In genomic region chrX:110584584-110585234, GRCm38 (mm10) we compare ENCODE assay signal across 30 mouse cellular contexts.
DNase-seq lines count a peak whose midpoint lies in the region; ATAC-seq lines count a peak whose summit lies in the region.
"Had no signal": no experiment of that assay in that cellular context is flagged by ENCODE, and none has a peak within 500 bp of the region (broad histone marks: within the 10 kb centered on the region; RNA-seq: fewer than 3 reads in every experiment).

No protein-coding gene starts in this region.

- peak; percentile 61; the same call in 1 of the 2 replicates for ATAC-seq in forebrain, embryonic 11.5 days (replicated peaks; ENCODE audit: low FRiP score)
- ATAC-seq in midbrain, embryonic 13.5 days = peak; percentile 90
- peak; percentile 88 for ATAC-seq in forebrain, embryonic 15.5 days (replicated peaks)
- no peak for ATAC-seq in erythroblast, adult 5-6 weeks (replicated peaks; ENCODE audit: low FRiP score, poor library complexity, severe bottlenecking)
- ATAC-seq: CD4-positive, CD25-positive, alpha-beta regulatory T cell, adult 4 months had no signal

- no peaks in the 10 kb centered on the region for H3K4me1 ChIP-seq in forebrain, embryonic 11.5 days (replicated peaks; ENCODE audit: control insufficient read depth, insufficient read depth, low read length)
- no peaks in the 10 kb centered on the region for H3K4me1 ChIP-seq in forebrain, embryonic 10.5 days
- H3K4me1 ChIP-seq in midbrain, embryonic 13.5 days (replicated peaks) = no peaks in the 10 kb centered on the region
- no peaks in the 10 kb centered on the region for H3K4me1 ChIP-seq in midbrain, embryonic 10.5 days
- H3K4me1 ChIP-seq in forebrain, embryonic 15.5 days = no peaks in the 10 kb centered on the region
- H3K4me1 ChIP-seq: embryonic facial prominence, embryonic 13.5 days; hindbrain, embryonic 15.5 days; limb, embryonic 10.5 days; limb, embryonic 15.5 days; stomach, embryonic 15.5 days had no signal

- no peaks in the 10 kb centered on the region for H3K27me3 ChIP-seq in forebrain, embryonic 11.5 days (ENCODE audit: control insufficient read depth, insufficient read depth, low read length)
- H3K27me3 ChIP-seq in forebrain, embryonic 10.5 days (ENCODE audit: poor library complexity, severe bottlenecking) = no peaks in the 10 kb centered on the region
- H3K27me3 ChIP-seq in midbrain, embryonic 13.5 days = no peaks in the 10 kb centered on the region
- no peaks in the 10 kb centered on the region for H3K27me3 ChIP-seq in midbrain, embryonic 10.5 days (ENCODE audit: low read depth, poor library complexity, severe bottlenecking)
- no peaks in the 10 kb centered on the region for H3K27me3 ChIP-seq in forebrain, embryonic 15.5 days
- H3K27me3 ChIP-seq: embryonic facial prominence, embryonic 13.5 days; hindbrain, embryonic 15.5 days; limb, embryonic 15.5 days; stomach, embryonic 15.5 days had no signal

- no peak for DNase-seq in forebrain, embryonic 11.5 days (ENCODE audit: low spot score)
- no peak for DNase-seq in forebrain, embryonic 10.5 days (ENCODE audit: extremely low spot score, low spot score)
- DNase-seq in midbrain, embryonic 10.5 days (ENCODE audit: low spot score) = no peak
- no peak for DNase-seq in left cerebral cortex, postnatal 25 days (ENCODE audit: low spot score in 2 of 2)
- DNase-seq: adrenal gland, postnatal 14 days; cerebellum, adult 11-12 months; cerebellum, adult 9-11 months; gastrocnemius, adult 2 months; gastrocnemius, postnatal 36 days; heart, adult 18-20 months; heart, postnatal 36 days; kidney, adult 2 months; kidney, postnatal 4 days; layer of hippocampus, postnatal 36 days; lung, adult 2 months; lung, postnatal 10 days; right cerebral cortex, postnatal 25 days; thymus, postnatal 25 days had no signal

- H3K4me3 ChIP-seq in forebrain, embryonic 11.5 days (ENCODE audit: low read depth, low read length) = no peak overlapping the region
- H3K4me3 ChIP-seq in forebrain, embryonic 10.5 days = no peak overlapping the region
- no peak overlapping the region for H3K4me3 ChIP-seq in midbrain, embryonic 13.5 days (replicated peaks)
- no peak overlapping the region for H3K4me3 ChIP-seq in midbrain, embryonic 10.5 days
- H3K4me3 ChIP-seq in forebrain, embryonic 15.5 days = no peak overlapping the region
- H3K4me3 ChIP-seq: embryonic facial prominence, embryonic 13.5 days; gastrocnemius, adult 2 months; hindbrain, embryonic 15.5 days; limb, embryonic 10.5 days; limb, embryonic 15.5 days; stomach, embryonic 15.5 days had no signal

- no peaks in the 10 kb centered on the region for H3K9me3 ChIP-seq in forebrain, embryonic 11.5 days (ENCODE audit: control insufficient read depth, low read length)
- H3K9me3 ChIP-seq in forebrain, embryonic 10.5 days = no peaks in the 10 kb centered on the region
- no peaks in the 10 kb centered on the region for H3K9me3 ChIP-seq in midbrain, embryonic 13.5 days
- no peaks in the 10 kb centered on the region for H3K9me3 ChIP-seq in midbrain, embryonic 10.5 days (replicated peaks)
- no peaks in the 10 kb centered on the region for H3K9me3 ChIP-seq in forebrain, embryonic 15.5 days
- H3K9me3 ChIP-seq: embryonic facial prominence, embryonic 13.5 days; hindbrain, embryonic 15.5 days; limb, embryonic 10.5 days; limb, embryonic 15.5 days; stomach, embryonic 15.5 days had no signal

- H3K36me3 ChIP-seq in forebrain, embryonic 11.5 days (ENCODE audit: control insufficient read depth, insufficient read depth, low read length) = no peaks in the 10 kb centered on the region
- H3K36me3 ChIP-seq in forebrain, embryonic 10.5 days (replicated peaks) = no peaks in the 10 kb centered on the region
- no peaks in the 10 kb centered on the region for H3K36me3 ChIP-seq in midbrain, embryonic 13.5 days
- no peaks in the 10 kb centered on the region for H3K36me3 ChIP-seq in midbrain, embryonic 10.5 days
- H3K36me3 ChIP-seq in forebrain, embryonic 15.5 days = no peaks in the 10 kb centered on the region
- H3K36me3 ChIP-seq: embryonic facial prominence, embryonic 13.5 days; hindbrain, embryonic 15.5 days; limb, embryonic 10.5 days; limb, embryonic 15.5 days; stomach, embryonic 15.5 days had no signal

- H3K27ac ChIP-seq in forebrain, embryonic 11.5 days (ENCODE audit: low read depth, low read length) = no peak overlapping the region
- H3K27ac ChIP-seq in forebrain, embryonic 10.5 days = no peak overlapping the region
- no peak overlapping the region for H3K27ac ChIP-seq in midbrain, embryonic 13.5 days
- H3K27ac ChIP-seq in midbrain, embryonic 10.5 days (replicated peaks) = no peak overlapping the region
- 0 out of 2 replicates have a peak overlapping the region, but pooled peaks have one; percentile 11 for H3K27ac ChIP-seq in forebrain, embryonic 15.5 days (replicated peaks)
- H3K27ac ChIP-seq: embryonic facial prominence, embryonic 13.5 days; gastrocnemius, adult 2 months; hindbrain, embryonic 15.5 days; limb, embryonic 10.5 days; limb, embryonic 15.5 days; liver, embryonic 14.5 days; macrophage; stomach, embryonic 15.5 days had no signal

- H3K4me2 ChIP-seq in forebrain, embryonic 11.5 days (ENCODE audit: low read depth, low read length, severe bottlenecking) = no peak overlapping the region
- H3K4me2 ChIP-seq in midbrain, embryonic 13.5 days (replicated peaks) = no peak overlapping the region
- H3K4me2 ChIP-seq in forebrain, embryonic 15.5 days (replicated peaks) = no peak overlapping the region
- H3K4me2 ChIP-seq: embryonic facial prominence, embryonic 13.5 days; heart, embryonic 11.5 days; hindbrain, embryonic 15.5 days; limb, embryonic 15.5 days; stomach, embryonic 15.5 days had no signal

- H3K9ac ChIP-seq in forebrain, embryonic 11.5 days (ENCODE audit: low read length) = no peak overlapping the region
- H3K9ac ChIP-seq in midbrain, embryonic 13.5 days (replicated peaks) = no peak overlapping the region
- no peak overlapping the region for H3K9ac ChIP-seq in forebrain, embryonic 15.5 days (replicated peaks)
- H3K9ac ChIP-seq: embryonic facial prominence, embryonic 13.5 days; hindbrain, embryonic 15.5 days; limb, embryonic 15.5 days; liver, embryonic 14.5 days; stomach, embryonic 15.5 days had no signal

- WGBS in forebrain, embryonic 11.5 days = 63% methylated on average over 8 of the region's 8 CpGs
- 71% methylated on average over 8 of the region's 8 CpGs for WGBS in forebrain, embryonic 10.5 days
- 46% methylated on average over 8 of the region's 8 CpGs for WGBS in midbrain, embryonic 13.5 days
- WGBS in midbrain, embryonic 10.5 days = 70% methylated on average over 8 of the region's 8 CpGs
- 42% methylated on average over 8 of the region's 8 CpGs for WGBS in forebrain, embryonic 15.5 days

- intact Hi-C loops in left cerebral cortex, postnatal 25 days (cut with DNase I) = no loop called here
